Mouse (Mus musculus): ENCODE data around the gene Tsku. TPM values are rescaled to one million over a fixed set of nuclear protein-coding genes. Genes with fewer than 3 reads are reported as not detected.

Tsku gene
- polyA plus RNA-seq, 1 experiment, result 1.2 TPM

DNA sequence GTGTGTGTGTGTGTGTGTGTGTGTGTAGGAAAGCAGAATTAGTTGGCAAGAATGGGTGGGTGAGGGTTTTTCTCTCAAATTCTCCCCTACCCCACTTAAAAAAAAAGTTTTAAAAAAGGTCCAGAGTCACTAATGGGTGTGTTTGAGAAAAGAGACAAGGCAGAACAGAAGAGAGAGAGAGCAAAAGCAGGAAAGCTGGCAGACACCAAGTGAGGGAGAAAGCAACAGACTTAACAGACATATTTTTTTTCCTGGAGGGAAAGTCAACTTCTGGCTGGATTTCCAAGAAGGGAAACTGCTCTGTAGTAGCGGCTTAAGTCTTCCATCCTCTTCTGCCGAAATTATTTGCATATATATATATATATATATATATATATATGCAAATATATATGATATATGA lies 534 bp upstream of the Tsku start:
- peaks cover 20% of the 10 kb centered on the region for H3K9me3 ChIP-seq
- H3K27me3 ChIP-seq (replicated peaks), result peaks cover 81% of the 10 kb centered on the region
- peak overlapping the region; percentile 89 for H3K4me3 ChIP-seq (replicated peaks)
- H3K36me3 ChIP-seq (replicated peaks; ENCODE audit: low read length), result no peaks in the 10 kb centered on the region
- peaks cover 19% of the 10 kb centered on the region for H3K4me1 ChIP-seq
- TF ChIP-seq GATA1 (IDR thresholded peaks at IDR 0.05; ENCODE audit: borderline replicate concordance, low read length), result no peak
- no peak for TF ChIP-seq FLI1 (IDR thresholded peaks at IDR 0.05; ENCODE audit: low read length)

DNA sequence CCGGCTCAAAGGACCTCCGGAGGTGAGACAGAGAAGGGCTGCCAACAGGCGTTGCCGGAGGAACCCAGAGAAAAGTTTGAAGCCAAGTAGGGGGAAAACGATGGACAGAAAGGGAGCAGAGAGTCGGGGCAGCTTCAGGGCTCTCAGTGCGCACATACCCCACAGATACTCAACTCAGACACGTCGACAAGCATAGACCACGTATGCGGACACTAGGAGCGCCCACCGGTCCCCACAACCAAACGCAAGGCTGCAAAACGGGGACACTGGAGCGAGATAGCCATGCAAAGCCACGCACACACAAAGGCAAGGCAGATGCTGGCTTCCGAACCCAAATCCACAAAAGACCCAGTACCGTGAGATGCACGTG lies 522 bp downstream of the Tsku start:
- Histone ChIP-seq H3K27me3 (replicated peaks) (peaks cover 85% of the 10 kb centered on the region), H3K4me1 (peaks cover 19% of the 10 kb centered on the region), H3K9me3 (peaks cover 20% of the 10 kb centered on the region), H3K4me3 (replicated peaks) (peak overlapping the region; percentile 89), H3K36me3 (replicated peaks; ENCODE audit: low read length) (no peaks in the 10 kb centered on the region)
- no peak for TF ChIP-seq FLI1 (IDR thresholded peaks at IDR 0.05; ENCODE audit: low read length)
- TF ChIP-seq GATA1 (IDR thresholded peaks at IDR 0.05; ENCODE audit: borderline replicate concordance, low read length), result no peak

DNA sequence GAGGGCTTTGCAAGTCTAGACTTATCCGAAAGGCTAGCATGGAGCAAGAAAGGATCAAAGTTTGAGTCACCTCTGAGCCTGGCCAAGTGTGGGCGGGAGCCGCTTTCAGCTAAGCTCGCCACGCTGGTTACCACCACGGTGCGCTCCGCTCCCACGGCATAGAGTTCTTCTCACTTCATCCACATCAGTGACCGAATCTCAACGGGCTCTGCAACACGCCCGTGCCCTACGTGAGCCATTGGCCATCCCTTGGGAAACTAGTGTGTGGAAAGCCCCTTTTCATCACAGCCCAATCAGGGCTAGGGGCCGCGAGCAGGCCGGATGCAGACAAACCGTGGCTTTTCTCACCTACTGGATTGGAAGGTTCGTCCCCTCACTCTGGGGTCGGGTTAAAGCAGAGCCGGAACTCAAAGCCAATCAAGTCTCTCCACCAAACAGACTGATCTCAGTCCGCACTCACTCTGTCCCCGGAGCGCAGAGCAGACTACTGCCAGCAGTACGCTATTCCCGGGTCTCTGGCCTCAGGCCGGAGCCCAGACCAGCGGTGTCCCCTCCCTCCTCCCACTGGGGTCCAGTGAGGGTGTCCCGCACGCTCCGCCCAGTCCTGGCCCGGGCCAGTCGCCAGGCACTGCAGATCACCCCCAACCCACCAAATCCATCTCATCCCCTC lies 1.0 kb downstream of the Tsku start:
- Histone ChIP-seq H3K4me1 (peaks cover 19% of the 10 kb centered on the region), H3K9me3 (peaks cover 18% of the 10 kb centered on the region), H3K36me3 (replicated peaks; ENCODE audit: low read length) (no peaks in the 10 kb centered on the region), H3K27me3 (replicated peaks) (peaks cover 88% of the 10 kb centered on the region), H3K4me3 (replicated peaks) (peak overlapping the region; percentile 89)
- TF ChIP-seq FLI1 (IDR thresholded peaks at IDR 0.05; ENCODE audit: low read length), result no peak
- TF ChIP-seq GATA1 (IDR thresholded peaks at IDR 0.05; ENCODE audit: borderline replicate concordance, low read length), result no peak

DNA sequence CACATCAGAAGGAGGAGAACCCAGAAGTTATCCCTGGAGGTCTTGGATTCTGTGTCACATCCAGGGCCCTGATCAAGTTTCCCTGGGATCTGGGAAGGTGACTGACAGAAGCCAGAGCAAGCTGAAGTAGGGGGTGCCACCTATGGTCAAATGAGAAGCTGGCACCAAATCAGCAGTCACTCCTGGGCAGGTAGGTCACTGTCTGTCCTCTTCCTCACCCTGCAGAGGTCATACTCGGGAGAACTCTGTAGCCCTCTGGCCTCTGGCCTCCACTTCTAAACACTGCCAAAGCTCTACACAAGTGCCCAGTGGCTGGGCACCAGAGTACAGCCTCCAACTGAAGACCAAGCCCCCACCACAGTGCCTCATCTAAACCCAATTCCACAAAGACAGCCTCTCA lies 3.1 kb downstream of the Tsku start:
- Histone ChIP-seq H3K27me3 (replicated peaks) (peaks cover 98% of the 10 kb centered on the region), H3K36me3 (replicated peaks; ENCODE audit: low read length) (no peaks in the 10 kb centered on the region), H3K4me1 (peaks cover 19% of the 10 kb centered on the region), H3K4me3 (replicated peaks) (no peak overlapping the region), H3K9me3 (no peaks in the 10 kb centered on the region)
- TF ChIP-seq FLI1 (IDR thresholded peaks at IDR 0.05; ENCODE audit: low read length) (no peak), GATA1 (IDR thresholded peaks at IDR 0.05; ENCODE audit: borderline replicate concordance, low read length) (no peak)

DNA sequence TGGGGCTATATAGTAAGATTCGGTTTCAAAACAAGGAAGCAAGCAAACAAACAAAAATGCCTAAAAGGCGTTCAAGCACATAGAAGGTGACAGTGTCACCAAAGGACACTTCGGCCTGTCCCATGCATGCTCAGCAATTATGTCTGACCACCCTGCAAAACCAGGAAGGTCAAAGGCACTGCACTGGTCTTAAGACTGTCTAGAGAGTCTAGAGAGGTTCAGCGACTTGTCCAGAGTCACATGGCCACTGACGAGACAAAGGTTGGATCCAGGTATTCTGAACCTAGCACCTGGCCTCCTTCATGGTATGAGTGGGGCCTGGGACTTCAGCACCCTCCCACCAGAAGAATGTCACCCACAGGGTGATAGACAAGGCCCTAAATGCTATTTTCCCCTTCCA lies 3.8 kb downstream of the Tsku start:
- TF ChIP-seq FLI1 (IDR thresholded peaks at IDR 0.05; ENCODE audit: low read length) (no peak), GATA1 (IDR thresholded peaks at IDR 0.05; ENCODE audit: borderline replicate concordance, low read length) (no peak)
- Histone ChIP-seq H3K27me3 (replicated peaks) (peaks cover 98% of the 10 kb centered on the region), H3K36me3 (replicated peaks; ENCODE audit: low read length) (no peaks in the 10 kb centered on the region)

DNA sequence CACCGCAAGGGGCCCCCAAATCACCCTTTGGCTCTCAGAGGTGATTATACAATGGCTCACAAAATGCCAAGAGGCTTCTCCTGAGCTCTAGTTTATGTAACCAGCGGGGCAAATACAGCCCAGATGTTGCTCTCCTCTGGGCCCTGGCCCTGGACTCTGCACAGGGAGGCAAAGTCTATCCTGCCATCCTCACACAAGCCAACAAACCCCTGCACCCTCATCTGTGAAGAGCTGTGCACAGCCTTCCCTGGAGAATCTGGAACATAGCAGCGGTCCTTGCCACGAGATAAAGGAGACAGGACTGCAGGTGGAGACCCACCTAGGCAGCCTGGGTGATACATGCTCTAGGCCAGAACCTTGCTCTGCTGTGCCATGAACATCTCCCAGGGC lies 6.2 kb downstream of the Tsku start:
- no peak overlapping the region for H3K4me3 ChIP-seq (replicated peaks)
- peaks cover 2% of the 10 kb centered on the region for H3K4me1 ChIP-seq
- H3K36me3 ChIP-seq (replicated peaks; ENCODE audit: low read length), result no peaks in the 10 kb centered on the region
- H3K27me3 ChIP-seq (replicated peaks), result peaks cover 93% of the 10 kb centered on the region
- TF ChIP-seq FLI1 (IDR thresholded peaks at IDR 0.05; ENCODE audit: low read length), result no peak
- TF ChIP-seq GATA1 (IDR thresholded peaks at IDR 0.05; ENCODE audit: borderline replicate concordance, low read length), result no peak
- no peaks in the 10 kb centered on the region for H3K9me3 ChIP-seq

More for the DNA sequence above, 3.8 kb downstream of the Tsku start:
- H3K9me3 ChIP-seq, result no peaks in the 10 kb centered on the region
- peaks cover 19% of the 10 kb centered on the region for H3K4me1 ChIP-seq
- H3K4me3 ChIP-seq (replicated peaks), result no peak overlapping the region

DNA sequence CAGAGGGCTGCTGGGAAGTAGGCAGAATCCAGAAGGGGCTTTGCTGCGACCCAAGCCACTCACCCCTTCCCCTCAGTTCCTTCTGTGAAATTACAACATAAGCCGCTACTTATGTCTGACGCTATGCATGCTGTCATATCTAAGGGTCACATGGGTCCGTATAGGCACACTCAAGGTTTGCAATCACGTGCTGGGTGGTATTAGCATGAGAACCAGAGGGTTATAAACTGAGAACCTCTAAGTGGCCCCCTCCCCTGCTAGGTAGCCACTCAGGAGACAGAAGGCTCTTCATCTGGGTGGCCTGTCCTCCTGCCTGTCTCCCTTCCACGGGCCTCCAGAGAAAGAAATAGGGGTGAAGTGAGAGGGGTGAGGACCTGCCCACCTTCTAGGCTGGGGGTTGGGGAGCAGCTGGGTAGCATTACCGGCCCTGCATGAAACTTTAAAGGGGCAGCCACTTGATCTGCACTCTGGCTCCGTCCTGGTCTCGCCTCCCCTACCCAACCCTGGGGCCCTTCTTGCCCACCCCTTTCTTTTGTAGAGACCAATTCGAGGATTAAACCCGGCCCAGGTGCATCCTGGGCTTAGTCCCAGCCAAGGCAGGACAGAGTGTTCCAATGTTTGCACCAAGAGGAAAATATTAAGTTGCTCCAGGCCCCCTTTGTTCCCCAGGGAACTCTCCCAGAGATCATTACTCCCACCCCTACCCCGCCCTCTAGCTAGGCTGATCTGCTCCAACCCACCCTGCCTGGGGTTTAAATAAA lies 6.8 kb downstream of the Tsku start:
- H3K4me3 ChIP-seq (replicated peaks), result no peak overlapping the region
- no peaks in the 10 kb centered on the region for H3K9me3 ChIP-seq
- H3K4me1 ChIP-seq, result peaks cover under 1% of the 10 kb centered on the region; the same call in 1 of the 2 replicates
- H3K36me3 ChIP-seq (replicated peaks; ENCODE audit: low read length), result no peaks in the 10 kb centered on the region
- H3K27me3 ChIP-seq (replicated peaks), result peaks cover 93% of the 10 kb centered on the region
- TF ChIP-seq GATA1 (IDR thresholded peaks at IDR 0.05; ENCODE audit: borderline replicate concordance, low read length) (no peak), FLI1 (IDR thresholded peaks at IDR 0.05; ENCODE audit: low read length) (no peak)

DNA sequence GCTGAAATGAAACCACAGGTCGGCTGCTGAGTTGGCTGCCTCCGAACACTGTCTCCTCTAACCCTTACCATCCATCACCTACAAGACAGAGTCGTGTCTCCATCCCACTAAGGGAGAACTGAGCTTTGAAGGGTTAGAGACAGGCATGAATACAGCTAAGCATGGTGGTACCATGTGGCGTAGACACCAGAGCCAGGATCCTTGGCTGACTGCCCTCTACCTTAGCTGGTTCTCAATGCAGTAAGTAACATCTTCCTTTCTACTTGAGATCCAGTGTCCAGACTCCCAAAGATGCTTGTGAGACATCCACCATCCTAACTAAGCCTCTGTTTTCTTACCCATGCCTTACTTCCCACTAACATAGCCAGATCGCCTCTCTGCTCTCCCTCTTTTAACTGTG lies 7.5 kb downstream of the Tsku start:
- Histone ChIP-seq H3K9me3 (no peaks in the 10 kb centered on the region), H3K4me3 (replicated peaks) (no peak overlapping the region), H3K36me3 (replicated peaks; ENCODE audit: low read length) (no peaks in the 10 kb centered on the region), H3K4me1 (peaks cover 4% of the 10 kb centered on the region; the same call in 1 of the 2 replicates), H3K27me3 (replicated peaks) (peaks cover 89% of the 10 kb centered on the region)
- no peak for TF ChIP-seq GATA1 (IDR thresholded peaks at IDR 0.05; ENCODE audit: borderline replicate concordance, low read length)

DNA sequence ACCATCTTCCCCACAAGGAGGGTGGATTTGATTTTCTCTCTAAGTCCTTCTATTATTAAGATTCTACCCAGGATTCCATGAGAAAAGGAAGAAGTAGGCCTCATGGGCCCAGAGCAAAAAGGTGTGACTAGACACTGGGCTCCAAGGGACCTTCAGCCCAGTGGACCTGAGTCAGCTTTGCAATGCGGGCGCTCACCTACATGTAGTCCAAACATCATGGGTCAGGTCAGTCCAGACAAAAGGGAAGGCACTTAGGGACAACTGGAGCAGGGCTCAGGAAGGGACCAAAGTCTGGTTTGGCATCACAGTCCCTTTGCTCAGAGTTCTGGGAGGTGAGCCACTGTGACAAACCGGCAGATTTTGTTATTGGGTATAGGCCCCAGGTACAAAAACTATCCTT lies 9.6 kb downstream of the Tsku start:
- Histone ChIP-seq H3K4me1 (peaks cover 8% of the 10 kb centered on the region), H3K36me3 (replicated peaks; ENCODE audit: low read length) (no peaks in the 10 kb centered on the region), H3K27me3 (replicated peaks) (peaks cover 76% of the 10 kb centered on the region), H3K9me3 (no peaks in the 10 kb centered on the region), H3K4me3 (replicated peaks) (no peak overlapping the region)
- TF ChIP-seq GATA1 (IDR thresholded peaks at IDR 0.05; ENCODE audit: borderline replicate concordance, low read length), result no peak
- TF ChIP-seq FLI1 (IDR thresholded peaks at IDR 0.05; ENCODE audit: low read length), result no peak

DNA sequence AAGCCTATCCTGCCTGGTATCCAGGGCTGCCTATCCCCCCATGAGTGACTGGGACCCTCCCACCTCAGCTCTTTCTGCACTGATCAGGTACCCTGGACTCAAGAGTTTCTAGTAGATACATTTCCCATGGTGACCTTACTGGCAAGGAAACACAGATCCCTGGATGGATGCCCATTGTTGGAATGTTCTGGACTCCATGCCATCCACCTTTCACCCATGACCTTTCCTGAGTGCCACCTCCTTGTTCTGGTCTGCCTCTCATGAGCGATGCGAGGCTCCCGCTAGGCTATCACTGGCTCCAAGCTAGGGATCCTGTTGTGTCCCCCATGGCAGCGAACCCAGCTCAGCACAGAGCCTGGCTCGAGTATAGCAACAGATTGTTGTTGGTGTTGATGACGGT lies 11.3 kb downstream of the Tsku start:
- H3K4me1 ChIP-seq, result peaks cover 8% of the 10 kb centered on the region
- no peaks in the 10 kb centered on the region for H3K36me3 ChIP-seq (replicated peaks; ENCODE audit: low read length)
- no peak overlapping the region for H3K4me3 ChIP-seq (replicated peaks)
- TF ChIP-seq GATA1 (IDR thresholded peaks at IDR 0.05; ENCODE audit: borderline replicate concordance, low read length) (no peak), FLI1 (IDR thresholded peaks at IDR 0.05; ENCODE audit: low read length) (no peak)
- H3K9me3 ChIP-seq, result no peaks in the 10 kb centered on the region
- peaks cover 70% of the 10 kb centered on the region for H3K27me3 ChIP-seq (replicated peaks)

All from megakaryocyte, embryonic 14.5 days (primary cell).